Mouse (Mus musculus): ENCODE results near the gene Gtpbp1. TPM values are rescaled to one million over a fixed set of nuclear protein-coding genes. Genes with fewer than 3 reads are reported as not detected.
"Not testable (repeated sequence)": the region's sequence is repeated elsewhere in the genome, so short reads cannot be mapped to it uniquely, and the experiment has no call there.

The Gtpbp1 gene
- 10 to 100 TPM; 18.7 to 22.5 (median 21.5) TPM for polyA plus RNA-seq (2017; shearing (Covaris generic))

DNA sequence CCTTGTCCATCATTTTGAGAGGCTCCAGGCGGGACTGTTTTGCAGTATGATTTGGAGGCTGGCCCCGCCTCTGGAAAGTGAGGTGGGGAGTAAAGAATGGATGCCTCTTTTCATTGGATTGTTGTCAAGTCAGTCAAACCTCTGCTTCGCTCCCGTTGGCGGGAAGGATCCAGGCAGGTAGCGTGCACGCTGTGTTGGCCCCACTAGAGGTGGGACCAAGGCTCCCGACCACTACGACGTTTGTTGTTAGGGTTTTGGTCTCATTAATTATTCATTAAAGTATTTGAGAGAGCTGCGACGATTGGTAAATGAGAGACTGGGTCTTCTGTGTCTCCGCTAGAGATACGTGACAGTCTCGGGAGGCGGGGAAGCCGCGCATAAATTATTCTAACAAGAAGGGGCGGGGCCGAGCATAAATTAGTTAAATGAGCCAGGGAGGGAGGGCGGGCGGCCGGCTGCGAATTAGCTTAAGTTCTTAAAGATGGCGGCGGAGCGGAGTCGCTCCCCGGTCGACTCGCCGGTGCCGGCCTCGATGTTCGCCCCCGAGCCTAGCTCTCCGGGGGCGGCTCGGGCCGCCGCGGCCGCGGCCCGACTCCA, at the start of gene Gtpbp1:
TSS of gene Gtpbp1 (plus strand) at position 420 of the 597 bp plus-strand sequence.
- ATAC-seq = peak; percentile 81

DNA sequence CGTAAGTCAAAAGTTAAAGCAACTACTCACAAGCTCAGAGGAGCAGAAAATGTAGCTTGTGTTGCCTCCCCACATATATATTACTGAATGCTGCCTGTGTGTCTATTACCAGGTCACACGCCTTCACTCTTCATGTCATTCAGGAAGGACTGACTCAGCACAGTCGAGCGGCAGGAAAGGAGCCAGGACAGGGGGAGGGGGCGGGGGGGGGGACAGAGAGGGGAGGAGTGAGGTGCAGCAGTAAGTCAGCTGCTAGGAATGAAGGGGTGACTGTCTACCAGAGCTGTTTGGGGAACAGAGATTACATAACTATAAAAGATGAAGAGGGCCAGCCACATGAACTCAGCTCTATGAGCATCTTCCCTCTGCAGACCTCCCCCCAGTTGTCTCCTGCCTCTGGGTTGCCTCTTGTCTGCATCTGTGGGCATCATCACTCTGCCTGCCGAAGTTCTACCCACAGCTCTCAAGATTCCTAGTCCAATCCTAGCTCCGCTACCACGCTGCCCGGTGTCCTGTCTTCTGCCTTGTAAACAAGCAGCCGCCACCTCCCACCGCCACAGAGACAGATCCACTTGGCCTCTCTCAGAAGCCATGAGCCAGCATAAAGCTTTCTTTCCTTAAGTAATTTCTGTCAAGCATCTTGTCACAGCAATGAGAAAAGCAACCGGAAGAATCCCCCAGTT, 49.4 kb upstream of the Gtpbp1 start:
- no peak for ATAC-seq

DNA sequence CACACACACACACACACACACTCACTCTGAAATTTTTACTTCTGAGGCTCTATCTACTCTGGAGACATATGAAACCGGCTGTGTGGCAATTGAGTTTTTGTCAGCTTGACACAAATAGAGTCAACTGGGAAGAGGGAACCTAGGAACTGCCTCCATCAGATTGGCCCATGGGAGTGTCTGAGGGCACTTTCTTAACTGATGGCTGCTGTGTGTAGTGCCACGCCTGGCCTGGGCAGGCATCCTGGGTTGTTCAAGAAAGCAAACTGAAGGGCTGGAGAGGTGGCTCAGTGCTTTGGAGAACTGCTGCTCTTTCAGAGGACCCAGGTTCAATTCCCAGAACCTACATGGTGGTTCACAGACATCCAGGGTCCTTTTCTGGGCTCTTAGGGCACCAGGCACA, 45.2 kb upstream of the Gtpbp1 start:
- ATAC-seq = no peak

- ATAC-seq = no peak
Measured at GRCm38 (mm10) chr15:79648130-79648529, 42.5 kb upstream of the Gtpbp1 start.

- no peak for ATAC-seq
Measured at GRCm38 (mm10) chr15:79650569-79650968, 40.1 kb upstream of the Gtpbp1 start.

GRCm38 (mm10) chr15:79651481-79651880, 39.2 kb upstream of the Gtpbp1 start:
- no peak for ATAC-seq

DNA sequence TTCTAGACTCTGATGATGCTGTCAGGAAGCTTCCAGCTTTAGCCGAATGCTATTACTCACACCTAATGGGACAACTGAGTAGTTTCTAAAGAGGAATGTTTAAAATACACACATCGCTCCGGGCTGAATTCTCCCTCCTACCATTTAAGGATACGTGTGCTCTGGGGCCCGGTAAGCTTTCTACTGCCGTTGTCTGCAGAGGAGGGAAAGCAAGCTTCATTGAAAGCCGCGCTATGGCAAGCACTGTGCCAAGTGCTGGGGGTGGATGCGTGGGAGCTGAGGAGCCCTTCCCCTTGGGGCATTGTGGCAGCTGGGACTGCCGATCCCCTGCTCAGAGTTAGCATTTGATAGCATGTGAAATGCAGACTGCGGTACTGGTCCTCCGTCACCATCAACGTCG, 34.2 kb upstream of the Gtpbp1 start:
- ATAC-seq = no peak

GRCm38 (mm10) chr15:79657837-79658530, 32.7 kb upstream of the Gtpbp1 start:
- ATAC-seq = peak; percentile 64

- ATAC-seq = peak; percentile 72
Measured at GRCm38 (mm10) chr15:79658531-79659375, 31.9 kb upstream of the Gtpbp1 start, which contains the start of the genes Fam227a and Cby1. Fam227a (minus strand) TSS chr15:79658956. Cby1 (plus strand) TSS chr15:79659199.

GRCm38 (mm10) chr15:79661852-79662251, 28.8 kb upstream of the Gtpbp1 start:
- ATAC-seq = no peak

GRCm38 (mm10) chr15:79664666-79665065, 26.0 kb upstream of the Gtpbp1 start:
- no peak for ATAC-seq

DNA sequence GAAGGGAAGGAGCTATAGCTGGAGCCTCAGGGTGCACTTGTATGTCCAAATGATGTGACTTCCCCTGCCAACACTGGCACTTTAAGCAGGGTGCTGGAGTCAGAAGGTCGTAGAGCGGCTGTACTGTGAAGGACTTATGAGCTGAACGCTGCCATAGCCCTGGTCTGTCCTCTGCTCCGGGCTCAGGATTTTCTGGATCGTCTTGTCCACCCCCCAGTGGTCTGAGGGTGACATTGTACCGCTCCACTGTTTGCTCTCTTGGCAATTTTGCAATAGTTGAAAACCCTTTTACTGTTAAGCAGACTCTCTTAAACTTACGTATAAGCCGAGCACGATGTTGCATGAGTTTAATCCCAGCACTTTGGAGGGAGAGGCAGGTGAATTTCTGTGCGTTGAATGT, 21.4 kb upstream of the Gtpbp1 start:
- no peak for ATAC-seq

DNA sequence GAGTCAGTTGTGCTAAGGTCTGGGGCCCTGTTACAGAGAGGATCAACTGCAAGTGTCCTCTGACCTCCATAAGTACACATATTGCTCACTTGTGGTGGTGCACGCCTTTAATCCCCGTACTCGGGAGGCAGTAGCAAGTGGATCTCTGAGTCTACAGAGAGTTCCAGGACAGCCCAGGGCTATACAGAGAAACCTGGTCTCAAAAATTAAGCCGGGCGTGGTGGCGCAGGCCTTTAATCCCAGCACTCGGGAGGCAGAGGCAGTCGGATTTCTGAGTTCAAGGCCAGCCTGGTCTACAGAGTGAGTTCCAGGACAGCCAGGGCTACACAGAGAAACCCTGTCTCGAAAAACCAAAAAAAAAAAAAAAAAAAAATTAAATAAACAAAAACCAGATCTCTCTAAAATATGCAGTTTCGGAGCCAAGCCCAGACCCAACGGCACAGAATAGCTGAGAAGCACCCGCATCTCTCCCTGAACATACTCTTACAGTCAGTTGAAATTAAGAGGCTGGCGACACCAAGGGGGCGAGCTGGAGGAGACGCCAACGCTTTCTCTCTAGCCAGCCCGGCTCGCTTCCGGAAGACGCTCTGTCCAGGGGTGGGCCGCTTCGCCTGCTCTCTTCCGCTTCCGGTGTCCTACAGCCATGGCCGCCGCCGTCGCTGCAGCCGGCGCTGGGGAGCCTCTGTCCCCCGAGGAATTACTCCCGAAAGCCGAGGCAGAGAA, 20.2 kb upstream of the Gtpbp1 start, which contains the start of gene Tomm22:
TSS of gene Tomm22 (plus strand) at position 613 of the 723 bp plus-strand sequence.
- peak; percentile 97 for ATAC-seq

- ATAC-seq = no peak
Measured at GRCm38 (mm10) chr15:79670972-79671299, 19.7 kb upstream of the Gtpbp1 start.

- ATAC-seq = not testable (repeated sequence)
Measured at GRCm38 (mm10) chr15:79671828-79672348, 18.8 kb upstream of the Gtpbp1 start.

- no peak for ATAC-seq
Measured at GRCm38 (mm10) chr15:79677936-79678335, 12.7 kb upstream of the Gtpbp1 start.

- no peak for ATAC-seq
Measured at GRCm38 (mm10) chr15:79681973-79682372, 8.7 kb upstream of the Gtpbp1 start.

GRCm38 (mm10) chr15:79683146-79683545, 7.5 kb upstream of the Gtpbp1 start:
- no peak for ATAC-seq

GRCm38 (mm10) chr15:79683707-79684465, 6.8 kb upstream of the Gtpbp1 start:
- no peak for ATAC-seq

DNA sequence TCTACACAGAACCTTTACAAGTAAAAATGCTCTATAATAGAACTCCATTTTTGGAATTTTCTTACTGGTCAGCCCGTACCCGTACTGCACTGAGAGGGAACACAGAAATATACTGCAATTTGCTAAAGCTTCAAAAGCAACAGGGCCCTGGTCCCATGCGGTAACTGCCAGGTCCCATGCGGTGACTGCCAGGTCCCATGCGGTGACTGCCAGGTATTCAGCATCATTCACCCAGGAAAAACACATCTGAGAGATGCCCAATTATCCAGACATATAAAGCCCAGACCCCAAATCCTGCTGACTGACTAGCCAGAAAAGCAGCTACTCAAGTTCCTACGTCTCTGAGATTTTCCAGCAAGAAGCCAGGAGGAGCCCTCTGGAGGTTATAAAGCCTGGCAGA, 6.0 kb upstream of the Gtpbp1 start:
- no peak for ATAC-seq

- no peak for ATAC-seq
Measured at GRCm38 (mm10) chr15:79685141-79685641, 5.5 kb upstream of the Gtpbp1 start.
